Mouse (Mus musculus) ES-E14 (cell line): ENCODE measurements around the gene Gabpb2.

Source experiments
- HCFC1 ChIP-seq: IDR thresholded peaks from 2 replicates; pipeline ENCODE4 v1.6.1; 2012; ENCODE audit warnings: low read length, inconsistent platforms, borderline replicate concordance; ENCODE audit not compliant: insufficient read depth
- MAFK ChIP-seq: IDR thresholded peaks from 2 replicates; pipeline ENCODE4 v1.6.1; 2014; ENCODE audit warnings: mild to moderate bottlenecking, low read depth, low read length, inconsistent platforms; ENCODE audit not compliant: insufficient read depth
- ZNF384 ChIP-seq: IDR thresholded peaks from 2 replicates; pipeline ENCODE4 v1.6.1; 2012; ENCODE audit warnings: low read depth, low read length, inconsistent platforms

DNA sequence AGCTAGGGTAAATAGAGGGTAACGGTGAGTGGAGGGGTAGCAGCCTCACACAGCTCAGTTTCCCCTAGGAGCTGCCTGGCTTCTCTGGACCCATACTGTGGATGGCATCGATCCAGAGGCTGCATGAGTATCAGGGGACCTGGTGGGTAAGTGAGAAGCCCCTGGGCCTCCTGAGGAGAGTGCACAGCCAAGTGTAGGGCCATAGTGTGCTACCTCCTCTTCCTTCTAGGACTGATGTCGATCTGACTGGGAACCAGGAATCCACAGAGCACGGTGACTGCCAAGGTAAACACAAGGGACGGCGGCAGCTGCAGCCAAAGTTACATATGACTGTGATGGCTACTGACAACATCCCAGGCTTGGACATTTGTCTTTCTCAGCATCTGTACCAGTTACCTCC lies 46.6 kb downstream of the Gabpb2 start:
- TF ChIP-seq HCFC1 (no peak), ZNF384 (no peak), MAFK (no peak)
